Mouse (Mus musculus): ENCODE results near the gene Cd209g. TPM values are rescaled to one million over a fixed set of nuclear protein-coding genes. Genes with fewer than 3 reads are reported as not detected.

Gene Cd209g
- not detected in 2 replicates for polyA plus RNA-seq (2015; fragmentation: Nextera tagmentation; extraction: Ambion mirVana)

DNA sequence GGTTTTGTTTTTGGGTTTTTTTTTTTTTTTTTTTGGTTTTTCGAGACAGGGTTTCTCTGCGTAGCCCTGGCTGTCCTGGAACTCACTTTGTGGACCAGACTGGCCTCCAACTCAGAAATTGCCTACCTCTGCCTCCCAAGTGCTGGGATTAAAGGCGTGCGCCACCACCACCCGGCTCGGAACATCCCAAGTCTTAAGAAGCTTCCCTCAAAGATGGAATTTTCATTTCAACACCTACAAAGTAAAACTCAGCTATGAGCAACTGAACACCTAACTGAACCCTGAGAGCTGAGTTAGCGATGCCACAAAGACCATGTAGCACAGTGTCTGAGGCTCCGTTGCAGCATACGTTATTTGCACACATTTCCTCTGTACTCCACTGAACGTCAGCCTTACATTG, at the start of gene Cd209g:
Cd209g (plus strand) TSS at position 301 of the 400 bp plus-strand sequence.

DNA sequence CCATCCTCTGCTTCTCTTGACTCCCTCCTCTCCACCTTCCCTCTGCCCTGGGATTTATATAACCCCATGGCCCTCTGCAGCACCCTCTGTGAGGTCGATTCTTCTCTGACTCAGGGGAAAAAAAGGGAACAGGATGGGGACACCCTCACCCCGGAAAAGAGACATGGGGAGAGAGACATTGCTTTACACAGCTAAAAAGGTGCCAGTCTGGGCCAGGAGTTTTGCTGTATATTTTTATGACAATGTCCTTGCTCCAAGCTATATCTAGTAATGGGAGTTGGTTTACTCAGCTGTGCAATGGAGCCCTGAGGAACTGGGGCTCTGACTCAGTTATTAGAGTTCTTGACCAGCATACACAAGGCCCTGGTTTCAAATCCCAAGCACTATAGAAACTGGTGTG, 28.2 kb upstream of the Cd209g start, which contains the start of gene Cd209f:
Cd209f (minus strand) TSS at position 101 of the 400 bp plus-strand sequence.

DNA sequence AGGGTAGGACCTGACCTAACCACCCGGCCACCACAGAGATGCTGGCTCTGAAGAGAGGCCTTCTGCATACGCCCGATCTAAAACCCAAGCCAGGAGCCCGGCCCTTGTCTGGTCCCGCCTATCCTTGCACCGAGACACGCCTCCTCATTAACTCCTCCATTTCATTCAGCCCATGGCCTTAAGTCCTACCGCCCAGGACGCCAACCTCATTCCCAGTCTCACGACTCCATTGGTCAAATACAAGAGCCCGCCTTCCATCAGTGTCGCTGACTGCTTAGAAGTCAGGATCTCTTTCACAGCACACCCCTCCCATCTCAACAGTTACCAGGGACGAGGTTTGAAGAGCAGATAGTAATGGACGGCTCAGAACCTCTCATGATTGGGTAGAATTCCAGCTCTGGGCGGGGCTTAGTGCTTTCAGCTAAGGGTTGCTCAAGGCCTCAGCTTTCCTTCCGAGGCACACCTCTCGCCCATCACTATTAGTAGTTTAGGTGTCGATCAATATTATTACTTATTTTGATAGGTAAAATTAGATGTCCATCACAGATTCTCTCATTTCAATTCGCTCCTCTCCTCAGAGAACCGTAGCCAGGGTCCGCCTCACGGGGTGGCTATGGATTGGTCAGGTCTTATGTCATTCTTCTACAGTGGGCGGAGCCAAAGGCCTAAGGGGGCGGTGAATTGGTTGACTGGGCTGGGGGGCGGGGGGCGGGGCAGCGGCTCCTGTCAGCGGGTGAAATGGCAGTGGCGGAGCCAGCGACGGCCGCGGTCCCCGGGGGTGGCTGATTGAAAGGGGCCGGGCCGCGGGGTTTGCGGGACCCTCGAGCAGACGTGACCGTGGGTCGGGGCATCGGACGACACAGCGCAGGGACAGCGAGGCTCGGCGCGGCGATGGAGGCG, 32.2 kb downstream of the Cd209g start, which contains the start of gene Evi5l:
Evi5l (plus strand) TSS at position 716 of the 900 bp plus-strand sequence.

Other genes with a start within 250 kb of the Cd209g start
- gene Cd209b, start 207.3 kb upstream of the Cd209g start, polyA plus RNA-seq (2015; fragmentation: Nextera tagmentation; extraction: Ambion mirVana), result not detected in 2 replicates
- gene Cd209c, start 179.4 kb upstream of the Cd209g start, polyA plus RNA-seq (2015; fragmentation: Nextera tagmentation; extraction: Ambion mirVana), result 0.14 and 0.22 TPM in 2 replicates
- gene Cd209f, start 28.3 kb upstream of the Cd209g start, polyA plus RNA-seq (2015; fragmentation: Nextera tagmentation; extraction: Ambion mirVana), result 0.66 TPM in 1 of 2 replicates, not detected in the other
- 15.9 and 19.5 TPM in 2 replicates for gene Evi5l, start 32.5 kb downstream of the Cd209g start, polyA plus RNA-seq (2015; fragmentation: Nextera tagmentation; extraction: Ambion mirVana)
- gene Prr36, start 83.4 kb downstream of the Cd209g start, polyA plus RNA-seq (2015; fragmentation: Nextera tagmentation; extraction: Ambion mirVana), result 5.1 and 11.1 TPM in 2 replicates
- gene Lrrc8e, start 92.7 kb downstream of the Cd209g start, polyA plus RNA-seq (2015; fragmentation: Nextera tagmentation; extraction: Ambion mirVana), result 2.2 and 4.1 TPM in 2 replicates
- 23.0 and 34.2 TPM in 2 replicates for gene Map2k7, start 104.6 kb downstream of the Cd209g start, polyA plus RNA-seq (2015; fragmentation: Nextera tagmentation; extraction: Ambion mirVana)
- 0.41 and 1.6 TPM in 2 replicates for gene Gm49320, start 104.8 kb downstream of the Cd209g start, polyA plus RNA-seq (2015; fragmentation: Nextera tagmentation; extraction: Ambion mirVana)
- 2.6 and 4.0 TPM in 2 replicates for gene Tgfbr3l, start 114.1 kb downstream of the Cd209g start, polyA plus RNA-seq (2015; fragmentation: Nextera tagmentation; extraction: Ambion mirVana)
- gene Snapc2, start 119.0 kb downstream of the Cd209g start, polyA plus RNA-seq (2015; fragmentation: Nextera tagmentation; extraction: Ambion mirVana), result 34.8 and 46.2 TPM in 2 replicates
- gene Ctxn1, start 125.2 kb downstream of the Cd209g start, polyA plus RNA-seq (2015; fragmentation: Nextera tagmentation; extraction: Ambion mirVana), result 40.0 and 80.7 TPM in 2 replicates
- 41.8 and 69.5 TPM in 2 replicates for gene Timm44, start 141.8 kb downstream of the Cd209g start, polyA plus RNA-seq (2015; fragmentation: Nextera tagmentation; extraction: Ambion mirVana)
- 9.5 and 12.4 TPM in 2 replicates for gene Ccl25, start 191.1 kb downstream of the Cd209g start, polyA plus RNA-seq (2015; fragmentation: Nextera tagmentation; extraction: Ambion mirVana)
- gene Elavl1, start 191.3 kb downstream of the Cd209g start, polyA plus RNA-seq (2015; fragmentation: Nextera tagmentation; extraction: Ambion mirVana), result 58.6 and 95.3 TPM in 2 replicates